Mouse (Mus musculus) embryo, embryonic 11 days (tissue): Measurements from ENCODE around the gene Pacrg.

Experiments
- DNase-seq: peaks from one replicate; pipeline ENCODE4 v3.0.0-alpha.2; 2015

Pacrg gene

DNA sequence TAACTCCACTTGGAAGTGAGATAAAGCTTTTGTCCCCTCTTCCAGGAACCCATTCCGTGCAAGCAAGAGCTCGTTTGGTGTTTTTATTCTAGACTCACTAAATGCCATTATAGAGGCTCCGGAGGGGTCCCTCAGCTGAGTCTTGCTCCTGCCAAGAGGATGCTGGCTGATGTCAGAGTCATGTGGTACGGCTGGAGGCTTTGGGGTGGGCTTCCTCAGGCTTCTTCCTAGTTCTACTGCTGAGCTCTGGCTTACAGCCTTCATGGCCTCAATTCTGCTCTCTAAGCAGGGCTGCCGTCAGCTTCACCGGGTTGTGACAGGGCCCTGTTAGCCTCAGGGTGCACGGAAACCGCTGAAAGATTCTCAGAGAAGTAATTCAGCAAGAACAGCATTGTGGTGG is 305.9 kb downstream of the Pacrg start:
- no peak for DNase-seq

DNA sequence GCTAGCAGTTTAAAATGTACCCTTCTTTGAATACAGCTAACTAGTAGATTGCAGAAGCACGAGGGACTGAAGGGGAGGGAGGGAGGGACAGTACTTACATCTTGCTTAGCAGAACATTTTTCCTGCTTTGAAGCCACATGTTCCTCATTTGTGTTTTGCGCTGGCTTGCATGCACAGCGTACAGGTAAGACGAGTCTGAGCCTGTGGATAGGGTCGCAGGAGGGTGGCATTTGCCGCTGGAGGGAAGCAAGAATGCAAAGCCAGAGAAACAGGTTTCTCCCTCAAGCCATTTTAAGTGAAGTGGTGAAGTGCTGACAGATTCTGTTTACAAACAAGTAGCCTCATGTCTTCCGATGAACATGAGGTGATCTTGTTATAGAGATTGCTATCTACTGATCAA is 306.6 kb downstream of the Pacrg start:
- DNase-seq = no peak

DNA sequence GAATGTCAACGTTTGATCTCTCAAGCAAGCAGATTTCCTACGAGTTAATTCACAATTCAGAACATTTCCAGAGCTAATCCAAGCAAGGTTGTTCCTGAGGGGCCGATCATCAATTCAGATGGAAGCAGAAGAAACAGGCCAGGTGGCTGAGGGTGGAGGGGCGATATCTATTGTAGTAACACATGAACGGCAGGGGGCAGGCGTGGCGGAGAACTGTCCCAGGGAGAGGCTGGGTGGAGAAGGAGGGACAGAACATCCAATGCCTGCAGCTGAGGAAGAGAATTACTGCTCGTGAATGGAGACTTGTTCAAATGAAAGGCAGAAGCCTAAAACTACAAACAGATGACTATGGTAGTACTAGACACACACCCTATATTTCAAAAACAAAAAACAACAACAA is 309.1 kb downstream of the Pacrg start:
- peak; percentile 63 for DNase-seq

DNA sequence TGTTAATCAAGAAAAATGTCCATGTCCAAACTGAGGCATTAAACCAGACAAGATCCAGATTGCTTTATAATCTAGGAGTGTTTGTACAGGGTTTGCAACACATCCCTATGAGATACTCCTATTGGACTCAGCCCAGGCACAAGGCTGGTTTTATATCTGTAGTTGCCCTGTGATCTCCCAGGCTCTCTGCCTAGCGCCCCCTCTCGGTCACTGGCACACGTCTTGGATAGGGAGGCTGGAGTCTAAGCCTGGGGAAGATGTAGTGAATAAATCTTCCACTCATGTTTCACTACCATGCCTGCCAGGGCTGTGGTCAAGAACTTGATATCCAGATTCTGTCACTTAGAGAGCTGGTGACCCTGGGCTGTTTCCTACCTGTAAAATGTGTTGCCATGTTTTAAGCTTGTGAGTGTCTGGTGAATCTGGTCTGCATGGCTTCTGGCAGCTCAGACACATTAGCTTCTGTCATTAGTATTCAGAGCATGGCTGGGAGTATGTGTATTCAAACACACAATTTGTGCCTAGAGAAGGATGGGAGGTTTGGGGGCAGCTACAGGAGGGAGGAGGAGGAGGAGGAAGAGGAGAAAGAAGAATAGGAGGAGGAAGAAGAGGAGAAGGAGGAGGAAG is 310.7 kb downstream of the Pacrg start:
- DNase-seq = no peak

GRCm38 (mm10) chr17:10521282-10521681 is 318.8 kb downstream of the Pacrg start:
- DNase-seq = no peak

GRCm38 (mm10) chr17:10519506-10520155 is 320.5 kb downstream of the Pacrg start:
- DNase-seq = no peak

GRCm38 (mm10) chr17:10514812-10515211 is 325.3 kb downstream of the Pacrg start:
- no peak for DNase-seq

- no peak for DNase-seq
Measured at GRCm38 (mm10) chr17:10510913-10511759, 329.0 kb downstream of the Pacrg start.

GRCm38 (mm10) chr17:10510467-10510866 is 329.6 kb downstream of the Pacrg start:
- DNase-seq = no peak

DNA sequence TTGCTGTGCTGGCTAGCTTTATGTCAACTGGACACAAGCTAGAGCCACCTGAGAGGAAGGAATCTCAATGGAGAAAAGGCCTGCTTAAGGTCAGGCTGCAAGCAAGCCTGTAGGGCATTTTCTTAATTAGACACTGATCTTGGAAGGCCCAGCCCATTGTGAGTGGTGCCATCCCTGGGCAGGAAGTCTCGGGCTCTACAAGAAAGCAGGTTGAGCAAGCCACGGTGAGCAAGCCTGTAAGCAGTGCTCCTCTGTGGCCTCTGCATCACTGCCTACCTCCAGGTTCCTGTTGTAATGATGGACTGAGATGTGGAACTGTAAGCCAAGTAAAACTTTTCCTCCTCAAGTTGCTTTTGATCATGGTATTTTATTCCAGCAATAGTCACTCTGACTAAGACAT is 332.0 kb downstream of the Pacrg start:
- DNase-seq = no peak

- no peak for DNase-seq
Measured at GRCm38 (mm10) chr17:10507466-10507865, 332.6 kb downstream of the Pacrg start.

DNA sequence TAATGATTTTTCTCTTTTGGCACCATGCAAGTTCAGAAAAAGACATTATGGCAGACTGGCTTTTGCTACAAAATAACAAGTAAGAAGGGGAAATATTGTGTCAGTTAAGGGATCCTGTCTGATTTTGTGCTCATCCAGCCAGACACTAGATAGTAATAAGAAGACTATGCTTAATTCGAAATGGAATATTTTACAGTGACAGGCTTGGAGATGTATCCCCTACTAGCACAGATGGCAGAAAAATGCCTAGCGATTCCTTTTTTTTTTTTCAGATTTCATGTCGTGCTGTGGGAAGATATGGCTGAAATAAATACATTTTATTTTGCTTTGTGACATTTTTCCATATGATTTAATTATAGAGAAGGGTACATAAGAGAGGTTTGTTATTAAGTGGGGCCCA is 333.2 kb downstream of the Pacrg start:
- DNase-seq = no peak

- no peak for DNase-seq
Measured at GRCm38 (mm10) chr17:10501439-10501838, 338.7 kb downstream of the Pacrg start.

DNA sequence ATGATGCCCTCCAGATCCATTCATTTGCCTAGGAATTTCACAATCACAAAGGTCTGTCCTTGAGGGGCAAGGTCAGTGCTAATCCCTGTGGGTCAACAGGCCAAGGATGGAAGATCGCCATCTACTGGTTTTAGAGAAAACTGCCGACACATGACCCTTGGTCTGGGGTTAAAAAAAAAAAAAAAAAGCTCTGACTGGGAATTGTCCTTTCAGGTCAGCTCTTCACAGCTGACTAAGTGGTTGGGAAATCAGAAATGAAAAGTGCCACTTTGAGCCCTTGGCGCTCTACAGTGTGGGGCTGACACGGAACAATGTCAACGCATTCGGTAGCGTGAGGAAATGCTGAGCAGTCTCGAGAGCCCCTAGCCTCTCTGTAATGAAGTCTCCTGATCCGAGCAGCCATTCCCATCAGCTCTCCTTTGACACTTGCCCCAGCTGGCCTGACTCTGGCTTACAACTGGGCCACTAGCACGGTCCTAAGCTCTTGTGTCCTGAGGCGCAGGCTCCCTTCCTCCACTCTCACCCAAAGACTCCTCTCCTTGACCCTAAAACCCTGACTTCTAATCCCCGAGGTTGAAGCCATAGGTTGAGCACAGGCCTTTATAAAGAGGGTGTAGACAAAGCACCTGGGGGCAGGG is 339.2 kb downstream of the Pacrg start:
- peak; percentile 55 for DNase-seq

- DNase-seq = no peak
Measured at GRCm38 (mm10) chr17:10498935-10499655, 341.0 kb downstream of the Pacrg start.

- no peak for DNase-seq
Measured at GRCm38 (mm10) chr17:10497781-10498420, 342.2 kb downstream of the Pacrg start.

DNA sequence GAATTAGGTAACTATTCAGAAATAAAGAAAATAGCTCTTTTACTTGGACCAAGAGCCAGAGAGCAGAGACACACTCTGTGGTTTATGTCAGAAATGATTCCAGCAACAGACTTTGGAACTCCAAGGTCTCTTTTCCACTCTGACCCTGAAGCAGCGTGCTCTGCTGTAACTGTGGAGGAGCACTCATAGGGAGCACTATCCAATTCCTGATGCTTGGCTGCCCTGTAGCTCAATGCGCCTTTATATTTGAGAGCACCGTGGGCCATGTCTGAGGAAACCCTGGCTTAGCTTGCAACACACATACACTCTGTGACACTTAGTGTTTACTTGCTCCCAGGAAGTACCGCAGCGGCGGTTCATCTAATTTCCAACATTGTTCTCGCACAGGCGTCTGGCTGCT is 344.0 kb downstream of the Pacrg start:
- no peak for DNase-seq

GRCm38 (mm10) chr17:10495588-10495987 is 344.5 kb downstream of the Pacrg start:
- DNase-seq = no peak

GRCm38 (mm10) chr17:10493124-10493523 is 347.0 kb downstream of the Pacrg start:
- DNase-seq = peak; percentile 63

GRCm38 (mm10) chr17:10490374-10491169 is 349.5 kb downstream of the Pacrg start:
- peak; percentile 36 for DNase-seq

DNA sequence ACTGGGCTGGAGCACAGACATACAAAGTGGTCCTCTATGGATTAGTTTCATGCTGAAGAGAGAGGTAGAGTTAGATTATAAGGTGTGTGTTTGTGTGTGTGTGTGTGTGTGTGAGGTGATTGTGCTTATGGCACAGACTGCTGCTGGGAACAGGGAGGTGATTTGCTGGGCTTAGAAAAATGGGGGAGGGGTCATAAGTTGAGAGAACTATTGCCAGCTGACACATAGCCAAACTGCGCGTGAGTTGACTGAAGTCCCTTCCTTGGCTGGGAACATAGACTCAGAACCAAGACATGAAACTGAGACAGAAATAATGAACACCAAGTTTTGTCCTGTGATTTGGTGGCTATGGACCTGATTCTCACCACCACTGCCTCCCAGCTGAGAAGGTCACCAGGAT is 351.2 kb downstream of the Pacrg start:
- no peak for DNase-seq
